Mouse (Mus musculus): ENCODE measurements around the gene Man2c1. TPM values are rescaled to one million over a fixed set of nuclear protein-coding genes. Genes with fewer than 3 reads are reported as not detected.

Gene Man2c1
- polyA plus RNA-seq, 1 experiment from 2014 or later = 43.2 TPM

DNA sequence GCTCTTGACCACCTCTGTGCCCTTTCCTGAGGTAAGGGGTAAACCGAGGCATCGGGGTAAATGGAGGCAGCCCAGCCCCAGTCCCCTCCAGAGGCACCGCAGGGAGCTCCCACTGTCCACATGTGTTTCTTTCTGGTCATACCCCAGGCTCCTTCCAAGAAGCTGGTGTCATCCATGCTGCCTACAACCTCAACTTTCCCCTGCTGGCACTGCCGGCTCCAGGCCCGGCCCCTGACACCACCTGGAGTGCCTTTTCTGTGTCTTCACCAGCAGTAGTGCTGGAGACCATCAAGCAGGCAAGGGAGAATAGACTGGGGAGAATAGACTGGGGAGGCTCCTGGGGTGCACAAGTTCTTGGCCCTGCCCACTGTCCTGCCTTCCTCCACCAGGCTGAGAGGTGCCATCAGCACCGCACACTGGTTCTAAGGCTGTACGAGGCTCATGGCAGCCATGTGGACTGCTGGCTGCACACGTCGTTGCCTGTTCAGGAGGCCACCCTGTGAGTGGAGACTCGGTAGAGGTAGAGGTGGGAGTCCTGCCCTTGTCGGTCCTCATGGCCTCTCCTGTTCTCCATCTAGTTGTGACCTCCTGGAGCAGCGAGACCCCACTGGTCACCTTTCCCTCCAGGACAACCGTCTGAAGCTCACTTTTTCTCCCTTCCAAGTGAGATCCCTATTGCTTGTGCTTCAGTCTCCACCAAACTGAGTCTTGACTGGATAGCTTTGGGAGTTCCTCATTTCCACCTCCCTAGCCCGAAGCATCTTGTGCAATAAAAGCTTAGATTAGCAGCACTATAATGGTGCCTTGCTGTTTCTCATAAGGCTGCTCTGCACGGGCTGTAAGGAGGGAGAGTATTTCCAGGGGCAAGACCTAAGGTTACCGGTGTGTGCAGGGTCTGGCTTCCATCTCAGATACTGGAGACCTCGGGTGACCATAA is 11.2 kb downstream of the Man2c1 start:
- H3K4me1 ChIP-seq (ENCODE audit: control insufficient read depth, insufficient read depth, low read length) = peaks cover under 1% of the 10 kb centered on the region; the same call in 1 of the 2 replicates
- ATAC-seq (ENCODE audit: low read depth) = no peak
- no peak overlapping the region for H3K4me2 ChIP-seq (ENCODE audit: low read depth, low read length)
- H3K4me3 ChIP-seq (ENCODE audit: low read depth, low read length) = no peak overlapping the region
- no peaks in the 10 kb centered on the region for H3K9me3 ChIP-seq (ENCODE audit: control insufficient read depth, low read length)
- H3K27me3 ChIP-seq (ENCODE audit: control insufficient read depth, insufficient read depth, low read length) = no peaks in the 10 kb centered on the region
- H3K36me3 ChIP-seq (ENCODE audit: control insufficient read depth, insufficient read depth, low read length) = peaks cover 32% of the 10 kb centered on the region
- no peak overlapping the region for H3K9ac ChIP-seq (replicated peaks; ENCODE audit: low read depth, low read length)
- H3K27ac ChIP-seq (ENCODE audit: low read depth, low read length) = no peak overlapping the region
- WGBS = 92% methylated on average over 17 of the region's 17 CpGs

DNA sequence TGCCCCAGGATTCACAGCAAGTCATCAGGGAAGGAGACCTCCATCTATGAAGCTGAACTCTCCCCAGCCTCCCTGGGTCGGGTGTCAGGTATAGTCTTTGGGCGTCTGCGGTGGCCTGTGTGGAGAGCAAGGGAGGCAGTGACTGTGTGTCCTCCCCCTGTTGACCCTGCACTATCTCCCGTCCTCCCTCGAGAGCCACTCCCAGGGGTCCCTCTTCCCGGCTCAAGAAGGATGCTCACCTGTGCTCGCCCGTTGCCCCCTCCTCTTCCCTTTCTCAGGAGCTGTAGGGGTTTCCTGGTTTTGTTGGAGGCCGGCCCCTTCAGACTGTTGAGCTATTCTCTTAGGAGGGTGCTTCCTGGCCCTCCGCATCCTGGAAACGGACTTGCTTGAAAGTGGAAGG is 12.7 kb downstream of the Man2c1 start:
- H3K9me3 ChIP-seq (ENCODE audit: control insufficient read depth, low read length) = no peaks in the 10 kb centered on the region
- no peak overlapping the region for H3K4me2 ChIP-seq (ENCODE audit: low read depth, low read length)
- peaks cover 26% of the 10 kb centered on the region for H3K36me3 ChIP-seq (ENCODE audit: control insufficient read depth, insufficient read depth, low read length)
- no peak overlapping the region for H3K9ac ChIP-seq (replicated peaks; ENCODE audit: low read depth, low read length)
- no peak overlapping the region for H3K4me3 ChIP-seq (ENCODE audit: low read depth, low read length)
- 83% methylated on average over 11 of the region's 11 CpGs for WGBS
- peaks cover 9% of the 10 kb centered on the region for H3K4me1 ChIP-seq (ENCODE audit: control insufficient read depth, insufficient read depth, low read length)
- H3K27me3 ChIP-seq (ENCODE audit: control insufficient read depth, insufficient read depth, low read length) = no peaks in the 10 kb centered on the region
- ATAC-seq (ENCODE audit: low read depth) = no peak
- H3K27ac ChIP-seq (ENCODE audit: low read depth, low read length) = no peak overlapping the region

DNA sequence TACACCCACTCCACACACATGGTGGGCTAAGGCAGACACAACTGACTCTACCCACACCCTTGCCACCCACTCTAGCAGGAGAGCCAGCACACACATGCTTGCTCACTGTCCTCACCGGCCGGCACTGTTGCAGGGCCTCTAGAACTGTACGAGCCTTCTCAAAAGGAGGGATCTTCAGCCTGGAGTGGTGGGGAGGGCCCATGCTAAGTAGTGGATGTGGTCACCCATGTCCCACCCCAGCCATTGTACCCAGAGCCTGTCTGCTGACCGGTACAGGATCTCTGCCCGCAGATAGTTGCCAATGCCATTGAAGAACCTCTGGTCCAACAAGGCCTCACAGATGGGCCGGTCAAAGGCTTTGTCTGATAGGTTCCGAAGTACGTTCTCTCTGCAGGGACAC is 14.3 kb downstream of the Man2c1 start:
- WGBS = 90% methylated on average over 8 of the region's 8 CpGs
- no peak overlapping the region for H3K9ac ChIP-seq (replicated peaks; ENCODE audit: low read depth, low read length)

DNA sequence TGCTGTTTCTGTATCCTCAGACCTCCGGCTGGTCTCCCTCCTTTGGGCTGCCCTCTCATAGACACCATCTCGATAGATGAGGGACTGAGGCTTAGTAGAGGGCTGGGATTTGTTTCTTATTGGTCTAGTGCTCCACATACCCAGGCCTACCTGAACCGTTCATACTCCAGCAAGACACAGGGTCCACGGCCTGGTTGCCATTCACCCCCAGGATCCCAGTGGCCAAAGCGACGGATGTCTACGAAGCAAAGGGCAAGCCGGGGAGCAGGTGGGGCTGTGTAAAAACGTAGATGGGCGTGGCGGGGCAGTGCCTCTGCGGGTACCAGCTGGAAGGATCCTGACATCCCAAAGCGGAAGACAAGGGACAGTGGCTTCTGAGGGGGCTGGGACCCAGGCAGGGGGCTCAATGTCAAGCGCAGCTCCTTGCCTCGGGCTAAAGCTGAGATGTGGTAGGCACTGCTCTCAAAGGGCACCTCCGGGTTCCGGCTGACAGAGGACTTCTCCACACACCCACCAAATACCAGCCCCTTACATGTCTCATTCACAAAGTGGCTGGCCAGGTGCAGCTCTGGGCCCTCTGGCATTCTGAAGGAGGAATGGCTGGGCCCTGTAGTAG is 16.1 kb downstream of the Man2c1 start:
- H3K27ac ChIP-seq (ENCODE audit: low read depth, low read length) = no peak overlapping the region
- H3K9me3 ChIP-seq (ENCODE audit: control insufficient read depth, low read length) = no peaks in the 10 kb centered on the region
- H3K27me3 ChIP-seq (ENCODE audit: control insufficient read depth, insufficient read depth, low read length) = no peaks in the 10 kb centered on the region
- 86% methylated on average over 17 of the region's 17 CpGs for WGBS
- H3K9ac ChIP-seq (replicated peaks; ENCODE audit: low read depth, low read length) = no peak overlapping the region
- ATAC-seq (ENCODE audit: low read depth) = no peak
- no peak overlapping the region for H3K4me3 ChIP-seq (ENCODE audit: low read depth, low read length)
- peaks cover 14% of the 10 kb centered on the region for H3K4me1 ChIP-seq (ENCODE audit: control insufficient read depth, insufficient read depth, low read length)
- H3K4me2 ChIP-seq (ENCODE audit: low read depth, low read length) = no peak overlapping the region; the same call in 1 of the 2 replicates
- 0 out of 2 replicates have a peak, but pooled peaks cover under 1% of the 10 kb centered on the region for H3K36me3 ChIP-seq (ENCODE audit: control insufficient read depth, insufficient read depth, low read length)

More for the DNA sequence above, 14.3 kb downstream of the Man2c1 start:
- Histone ChIP-seq H3K4me2 (ENCODE audit: low read depth, low read length) (no peak overlapping the region), H3K4me3 (ENCODE audit: low read depth, low read length) (no peak overlapping the region), H3K9me3 (ENCODE audit: control insufficient read depth, low read length) (no peaks in the 10 kb centered on the region), H3K27me3 (ENCODE audit: control insufficient read depth, insufficient read depth, low read length) (no peaks in the 10 kb centered on the region), H3K4me1 (ENCODE audit: control insufficient read depth, insufficient read depth, low read length) (peaks cover 14% of the 10 kb centered on the region), H3K36me3 (ENCODE audit: control insufficient read depth, insufficient read depth, low read length) (peaks cover 14% of the 10 kb centered on the region; the same call in 1 of the 2 replicates), H3K27ac (ENCODE audit: low read depth, low read length) (no peak overlapping the region)
- no peak for ATAC-seq (ENCODE audit: low read depth)

DNA sequence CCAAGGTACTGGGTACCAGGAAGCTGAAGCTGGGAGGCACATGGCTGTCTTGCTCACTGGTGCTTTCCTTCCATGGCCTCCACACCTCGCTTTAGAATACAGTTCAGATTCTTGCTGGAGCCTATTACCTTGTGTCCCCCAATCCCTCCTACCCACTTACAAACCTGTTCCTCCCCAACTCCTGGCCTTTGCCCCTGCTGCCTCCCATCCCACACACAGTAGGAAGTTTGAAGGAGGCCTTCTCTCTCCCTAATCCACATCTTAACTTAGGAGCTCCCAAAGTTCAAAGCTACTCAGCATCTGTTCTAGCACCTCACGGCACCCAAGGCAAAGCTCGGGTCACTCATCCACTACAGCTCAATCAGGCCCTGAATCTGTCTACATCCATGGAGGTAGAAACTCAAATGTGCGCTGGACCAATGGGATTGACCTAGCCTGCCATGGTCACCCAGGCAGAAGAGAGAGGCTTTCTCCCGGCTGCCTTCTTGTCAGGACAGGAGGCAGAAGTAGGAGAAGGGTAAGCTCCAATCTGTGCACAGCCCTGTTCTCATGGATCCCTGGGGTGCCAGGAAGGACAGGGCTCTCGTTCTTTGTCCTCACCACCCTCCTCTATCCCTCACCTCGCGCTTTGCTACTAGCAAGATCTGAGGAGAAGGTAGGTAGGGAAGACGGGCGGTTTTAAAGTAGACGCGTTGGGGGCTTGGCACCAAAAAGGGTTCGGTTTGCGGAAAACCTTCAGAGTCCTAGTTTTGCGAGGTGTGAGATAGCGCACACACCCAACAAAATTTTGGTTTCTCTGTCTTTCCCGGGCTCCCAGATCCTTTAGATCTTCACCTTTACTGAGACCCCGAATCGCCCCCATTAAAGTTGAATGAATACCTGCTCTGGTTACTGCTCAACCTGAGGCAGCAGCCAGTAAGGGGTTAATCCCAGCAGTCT is 17.0 kb downstream of the Man2c1 start:
- Histone ChIP-seq H3K9ac (replicated peaks; ENCODE audit: low read depth, low read length) (peak overlapping the region; percentile 67), H3K4me3 (ENCODE audit: low read depth, low read length) (peak overlapping the region; percentile 50), H3K36me3 (ENCODE audit: control insufficient read depth, insufficient read depth, low read length) (no peaks in the 10 kb centered on the region), H3K27ac (ENCODE audit: low read depth, low read length) (peak overlapping the region; percentile 90), H3K27me3 (ENCODE audit: control insufficient read depth, insufficient read depth, low read length) (no peaks in the 10 kb centered on the region), H3K9me3 (ENCODE audit: control insufficient read depth, low read length) (no peaks in the 10 kb centered on the region), H3K4me1 (ENCODE audit: control insufficient read depth, insufficient read depth, low read length) (peaks cover 14% of the 10 kb centered on the region), H3K4me2 (ENCODE audit: low read depth, low read length) (peak overlapping the region; percentile 80)
- WGBS = 8% methylated on average over 19 of the region's 19 CpGs
- peak; percentile 39 for ATAC-seq (ENCODE audit: low read depth)

DNA sequence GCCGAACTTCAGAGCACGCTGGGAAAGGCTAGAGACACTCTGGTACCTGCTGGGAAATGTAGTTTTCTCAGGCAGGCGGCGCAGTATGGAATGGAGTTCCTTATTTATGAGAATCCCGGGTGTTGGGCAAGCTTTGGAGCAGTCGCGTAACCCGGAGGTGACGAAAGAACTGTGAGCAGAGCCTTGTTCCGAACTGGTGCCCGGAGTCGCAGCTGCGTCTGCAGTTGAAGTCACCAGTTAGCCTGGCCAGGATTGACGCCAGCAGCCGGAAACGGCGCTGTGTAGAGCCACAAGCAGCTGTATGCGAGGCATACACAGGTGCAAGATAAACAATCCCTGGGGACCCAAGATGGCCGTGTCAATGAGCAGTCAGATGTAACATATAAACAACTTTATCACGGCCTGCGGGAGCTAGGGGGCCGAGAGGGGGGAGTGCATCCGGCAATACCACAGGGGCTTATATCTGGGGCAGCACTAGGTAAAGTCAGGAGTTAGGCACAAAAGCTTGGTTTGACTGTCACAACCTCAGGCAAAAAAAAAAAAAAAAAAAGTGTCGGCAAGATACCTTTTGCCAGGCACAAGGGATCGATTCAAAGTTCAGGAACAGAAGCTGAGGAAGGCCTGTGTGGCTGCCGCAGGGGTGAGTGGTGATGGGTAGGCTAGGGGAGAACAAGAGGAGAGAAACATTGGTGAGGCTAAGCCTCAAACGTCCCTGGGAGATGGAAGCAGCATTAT is 17.8 kb downstream of the Man2c1 start, which contains the start of gene Neil1:
Gene Neil1, minus strand, starts transcription at position 162 of the 735 bp plus-strand sequence.
- Histone ChIP-seq H3K4me1 (ENCODE audit: control insufficient read depth, insufficient read depth, low read length) (peaks cover 14% of the 10 kb centered on the region), H3K36me3 (ENCODE audit: control insufficient read depth, insufficient read depth, low read length) (no peaks in the 10 kb centered on the region), H3K9me3 (ENCODE audit: control insufficient read depth, low read length) (no peaks in the 10 kb centered on the region), H3K27ac (ENCODE audit: low read depth, low read length) (peak within 1 kb of the TSS; percentile 90), H3K9ac (replicated peaks; ENCODE audit: low read depth, low read length) (peak within 1 kb of the TSS; percentile 67), H3K4me3 (ENCODE audit: low read depth, low read length) (peak within 1 kb of the TSS; percentile 50), H3K27me3 (ENCODE audit: control insufficient read depth, insufficient read depth, low read length) (no peaks in the 10 kb centered on the region), H3K4me2 (ENCODE audit: low read depth, low read length) (peak within 1 kb of the TSS; percentile 80)
- peak; percentile 94 for ATAC-seq (ENCODE audit: low read depth)
- under 1% methylated on average over 27 of the region's 27 CpGs for WGBS

DNA sequence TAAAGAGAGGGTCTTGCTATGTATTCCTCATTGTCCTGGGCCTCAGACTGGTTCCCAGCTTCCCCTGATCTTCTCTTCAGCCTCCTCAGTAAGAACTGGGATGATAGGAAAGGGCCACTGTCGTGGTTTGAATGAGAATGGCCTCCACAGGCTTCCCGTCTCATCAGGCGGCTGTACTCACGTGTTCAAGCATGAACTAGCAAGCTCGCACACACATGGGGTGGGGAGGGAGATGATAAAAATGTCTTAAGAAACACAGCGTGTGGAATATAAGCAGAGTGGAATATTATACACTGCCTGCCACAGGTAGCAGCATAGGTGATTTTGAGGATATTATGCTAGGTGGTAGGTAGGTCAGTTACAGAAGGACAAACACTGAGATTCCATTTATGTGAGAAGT is 18.5 kb downstream of the Man2c1 start:
- peak overlapping the region; percentile 55 for H3K9ac ChIP-seq (replicated peaks; ENCODE audit: low read depth, low read length)
- H3K27me3 ChIP-seq (ENCODE audit: control insufficient read depth, insufficient read depth, low read length) = no peaks in the 10 kb centered on the region
- H3K4me2 ChIP-seq (ENCODE audit: low read depth, low read length) = peak overlapping the region; percentile 80
- no peak for ATAC-seq (ENCODE audit: low read depth)
- no peaks in the 10 kb centered on the region for H3K36me3 ChIP-seq (ENCODE audit: control insufficient read depth, insufficient read depth, low read length)
- peak overlapping the region; percentile 90 for H3K27ac ChIP-seq (ENCODE audit: low read depth, low read length)
- 64% methylated on average over 6 of the region's 6 CpGs for WGBS
- peaks cover 14% of the 10 kb centered on the region for H3K4me1 ChIP-seq (ENCODE audit: control insufficient read depth, insufficient read depth, low read length)
- peak overlapping the region; percentile 50 for H3K4me3 ChIP-seq (ENCODE audit: low read depth, low read length)
- H3K9me3 ChIP-seq (ENCODE audit: control insufficient read depth, low read length) = no peaks in the 10 kb centered on the region

DNA sequence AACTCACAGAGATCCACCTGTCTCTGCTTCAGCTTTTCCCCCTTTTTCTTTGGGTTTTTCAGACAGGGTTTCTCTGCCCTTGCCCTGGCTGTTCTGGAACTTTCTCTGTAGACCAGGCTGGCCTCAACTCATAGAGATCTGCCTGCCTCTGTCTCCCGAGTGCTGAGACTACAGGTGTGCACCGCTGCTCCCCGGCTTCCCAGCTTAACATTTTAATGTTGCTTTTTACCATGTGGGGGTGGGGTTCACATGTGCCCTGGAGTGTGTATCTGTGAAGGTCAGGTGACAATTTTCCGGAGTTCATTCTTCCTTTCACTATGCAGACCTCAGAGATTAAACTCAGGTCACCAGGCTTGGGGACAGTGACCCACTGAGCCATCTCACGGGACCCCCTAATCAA is 19.7 kb downstream of the Man2c1 start:
- H3K27ac ChIP-seq (ENCODE audit: low read depth, low read length) = no peak overlapping the region
- no peak overlapping the region for H3K4me3 ChIP-seq (ENCODE audit: low read depth, low read length)
- no peaks in the 10 kb centered on the region for H3K9me3 ChIP-seq (ENCODE audit: control insufficient read depth, low read length)
- peaks cover 14% of the 10 kb centered on the region for H3K4me1 ChIP-seq (ENCODE audit: control insufficient read depth, insufficient read depth, low read length)
- H3K9ac ChIP-seq (replicated peaks; ENCODE audit: low read depth, low read length) = no peak overlapping the region
- no peaks in the 10 kb centered on the region for H3K36me3 ChIP-seq (ENCODE audit: control insufficient read depth, insufficient read depth, low read length)
- WGBS = 86% methylated on average over 5 of the region's 5 CpGs
- no peak for ATAC-seq (ENCODE audit: low read depth)
- H3K4me2 ChIP-seq (ENCODE audit: low read depth, low read length) = no peak overlapping the region
- no peaks in the 10 kb centered on the region for H3K27me3 ChIP-seq (ENCODE audit: control insufficient read depth, insufficient read depth, low read length)

All from neural tube, embryonic 14.5 days (tissue).